Mouse (Mus musculus): Measurements from ENCODE around the gene Kcnj4.

DNA sequence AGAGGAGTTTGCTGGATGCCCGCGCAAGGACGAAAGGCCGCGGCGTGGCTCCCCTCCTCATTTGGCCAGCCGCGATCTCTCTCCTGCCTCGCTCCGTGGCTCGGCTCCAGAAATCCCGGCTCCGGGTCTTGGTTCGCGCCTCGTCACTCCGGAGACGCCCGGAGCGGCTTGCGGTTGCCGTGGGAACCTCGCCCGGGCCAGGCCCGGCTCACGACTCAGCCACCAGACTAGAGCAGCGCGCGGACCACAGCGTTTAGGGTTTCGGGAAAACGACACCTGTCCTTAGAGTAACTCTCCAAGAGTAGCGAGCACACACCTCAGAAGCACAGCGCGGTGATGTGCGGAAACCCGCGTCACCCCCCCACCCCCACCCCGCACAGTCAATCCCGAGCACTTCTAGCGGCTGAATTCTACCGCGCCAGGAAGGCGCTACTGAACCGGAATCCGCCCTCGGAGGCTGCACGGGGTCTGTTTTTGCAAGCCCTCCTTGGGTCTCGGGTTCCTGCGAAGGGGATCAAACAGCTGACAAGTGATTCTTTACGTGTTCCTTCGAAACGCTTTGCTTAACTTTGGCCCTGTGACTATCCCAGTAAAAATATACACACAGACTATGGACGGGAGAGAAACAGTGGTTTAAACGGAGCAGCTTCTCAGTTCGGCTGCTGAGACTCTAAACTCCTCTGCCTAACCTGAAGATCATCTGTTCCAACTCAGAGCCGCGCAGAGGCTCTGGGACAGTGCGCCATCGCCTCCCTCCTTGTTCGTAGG, 6.7 kb upstream of the Kcnj4 start:
- TF ChIP-seq GATA1 (IDR thresholded peaks at IDR 0.05; ENCODE audit: borderline replicate concordance, low read length) (no peak), FLI1 (IDR thresholded peaks at IDR 0.05; ENCODE audit: low read length) (no peak)
